Mouse (Mus musculus): ENCODE results near the gene C2cd5. TPM values are rescaled to one million over a fixed set of nuclear protein-coding genes. Genes with fewer than 3 reads are reported as not detected.

C2cd5 gene
- polyA plus RNA-seq, 1 experiment from 2014 or later = 28.5 TPM

DNA sequence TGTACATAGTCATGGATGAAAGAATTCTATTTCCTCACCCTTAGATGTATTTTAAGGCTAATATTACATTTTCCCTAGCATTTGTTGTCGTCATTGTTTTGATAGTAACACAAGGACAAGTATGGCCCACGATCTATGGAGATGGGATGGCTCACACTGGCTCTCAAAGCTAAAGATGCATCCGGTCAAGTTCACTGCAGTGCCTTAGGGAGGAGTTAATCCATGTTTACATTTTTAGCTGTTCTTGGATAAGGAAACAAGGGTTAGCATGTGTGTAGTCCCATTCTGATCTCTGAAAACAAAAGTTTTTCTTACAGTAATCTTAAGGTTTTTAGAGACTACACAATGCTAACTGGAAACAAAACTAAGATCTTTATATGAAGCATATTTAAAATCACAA is 32.3 kb downstream of the C2cd5 start:
- H3K27ac ChIP-seq = no peak overlapping the region
- peaks cover 5% of the 10 kb centered on the region; the same call in 1 of the 2 replicates for H3K36me3 ChIP-seq
- WGBS = 80% methylated on average over 3 of the region's 3 CpGs
- H3K4me1 ChIP-seq = peaks cover 8% of the 10 kb centered on the region; the same call in 1 of the 2 replicates
- no peak for DNase-seq (ENCODE audit: low spot score)
- no peak overlapping the region for H3K4me3 ChIP-seq
- no peaks in the 10 kb centered on the region for H3K9me3 ChIP-seq
- no peaks in the 10 kb centered on the region for H3K27me3 ChIP-seq (ENCODE audit: insufficient read depth, poor library complexity, severe bottlenecking)

DNA sequence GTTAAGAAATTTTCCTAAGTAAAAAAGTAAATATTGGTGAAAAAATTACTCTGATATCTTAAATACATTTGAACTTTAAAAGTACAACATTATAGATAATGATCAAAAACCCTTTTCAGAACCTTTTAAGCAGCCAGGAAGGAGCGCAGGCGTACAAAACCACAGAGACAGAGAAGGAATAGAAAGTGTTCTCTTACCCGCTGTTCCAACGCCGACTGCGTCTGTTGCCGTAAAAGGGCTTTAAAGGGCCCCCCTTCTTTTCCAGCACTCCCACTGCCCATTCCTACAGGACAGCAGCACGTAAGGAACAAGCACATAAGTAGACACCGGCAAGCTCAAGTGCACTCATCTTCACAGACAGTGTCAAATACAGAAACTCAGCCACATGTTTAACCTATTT is 33.1 kb downstream of the C2cd5 start:
- no peak for DNase-seq (ENCODE audit: low spot score)
- Histone ChIP-seq H3K4me1 (peaks cover 8% of the 10 kb centered on the region; the same call in 1 of the 2 replicates), H3K27me3 (ENCODE audit: insufficient read depth, poor library complexity, severe bottlenecking) (no peaks in the 10 kb centered on the region), H3K36me3 (no peaks in the 10 kb centered on the region), H3K9me3 (no peaks in the 10 kb centered on the region), H3K27ac (no peak overlapping the region), H3K4me3 (no peak overlapping the region)
- 88% methylated on average over 9 of the region's 9 CpGs for WGBS

DNA sequence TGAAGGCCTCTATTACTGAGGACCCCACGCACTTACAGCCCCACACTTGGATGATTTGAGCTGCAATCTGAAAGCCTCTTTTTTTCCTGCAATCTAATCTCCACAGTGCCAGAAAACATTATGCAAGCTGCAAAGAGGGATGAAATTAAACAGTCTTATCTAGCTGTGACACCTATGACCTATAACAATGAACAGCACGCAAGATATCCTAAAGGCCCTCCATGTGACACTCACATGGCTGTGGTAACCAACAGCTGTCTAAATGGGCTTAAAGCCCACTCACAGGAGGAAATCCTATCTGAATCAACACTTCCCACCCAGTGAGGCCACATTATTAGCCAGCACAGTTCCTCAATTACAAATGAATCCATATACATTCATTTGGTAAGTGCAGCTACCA is 35.9 kb downstream of the C2cd5 start:
- peaks cover 8% of the 10 kb centered on the region; the same call in 1 of the 2 replicates for H3K4me1 ChIP-seq
- H3K9me3 ChIP-seq = no peaks in the 10 kb centered on the region
- H3K36me3 ChIP-seq = no peaks in the 10 kb centered on the region
- whole genome bisulfite sequencing = 62% methylated on average over 2 of the region's 2 CpGs
- H3K27ac ChIP-seq = no peak overlapping the region
- H3K27me3 ChIP-seq (ENCODE audit: insufficient read depth, poor library complexity, severe bottlenecking) = no peaks in the 10 kb centered on the region
- no peak overlapping the region for H3K4me3 ChIP-seq
- DNase-seq (ENCODE audit: low spot score) = no peak

DNA sequence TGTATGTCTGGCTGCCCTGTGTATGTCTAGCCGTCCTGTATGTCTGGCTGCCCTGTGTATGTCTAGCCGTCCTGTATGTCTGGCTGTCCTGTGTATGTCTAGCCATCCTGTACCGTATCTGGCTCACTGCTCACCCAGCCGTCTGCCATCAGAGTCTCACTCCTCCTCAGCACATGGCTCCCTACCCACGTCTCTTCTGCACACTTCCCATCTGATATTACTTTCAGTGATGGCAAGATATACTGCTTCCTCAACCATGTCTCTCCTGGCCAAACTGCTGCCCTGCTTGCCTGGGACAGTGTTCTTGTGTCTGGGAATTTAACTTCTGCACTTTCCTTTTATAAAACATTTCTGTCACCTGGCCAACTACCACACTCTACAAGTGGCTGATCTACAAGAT is 42.3 kb downstream of the C2cd5 start:
- peaks cover 9% of the 10 kb centered on the region; the same call in 1 of the 2 replicates for H3K36me3 ChIP-seq
- WGBS = 92% methylated on average over 5 of the region's 5 CpGs

DNA sequence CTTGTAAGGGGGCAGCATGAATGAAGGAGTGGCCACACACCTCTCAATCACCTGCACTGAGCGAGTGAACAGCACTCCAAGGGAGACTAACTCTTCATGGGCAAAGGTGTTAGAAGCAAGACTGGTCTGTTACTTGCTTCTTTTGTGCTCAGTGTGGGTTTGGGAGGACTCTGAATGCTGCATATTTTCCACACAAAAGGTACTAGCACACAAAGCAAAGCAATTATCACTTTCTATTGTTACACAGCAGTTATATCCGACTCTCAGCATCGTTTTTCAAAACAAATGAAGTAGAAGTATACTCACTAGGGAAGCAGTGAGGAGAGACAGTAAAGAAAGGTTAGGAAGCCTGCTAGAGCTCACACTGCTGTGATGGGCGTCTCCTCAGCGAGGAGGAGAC is 48.4 kb downstream of the C2cd5 start:
- H3K4me3 ChIP-seq = no peak overlapping the region
- peaks cover 37% of the 10 kb centered on the region for H3K36me3 ChIP-seq
- H3K4me1 ChIP-seq = peaks cover 6% of the 10 kb centered on the region; the same call in 1 of the 2 replicates
- no peaks in the 10 kb centered on the region for H3K27me3 ChIP-seq (ENCODE audit: insufficient read depth, poor library complexity, severe bottlenecking)
- no peak for DNase-seq (ENCODE audit: low spot score)
- H3K27ac ChIP-seq = no peak overlapping the region
- H3K9me3 ChIP-seq = no peaks in the 10 kb centered on the region
- WGBS = 88% methylated on average over 5 of the region's 5 CpGs

More for the DNA sequence above, 42.3 kb downstream of the C2cd5 start:
- no peak for DNase-seq (ENCODE audit: low spot score)
- no peaks in the 10 kb centered on the region for H3K9me3 ChIP-seq
- no peak overlapping the region for H3K27ac ChIP-seq
- H3K4me1 ChIP-seq = no peaks in the 10 kb centered on the region
- no peak overlapping the region for H3K4me3 ChIP-seq
- no peaks in the 10 kb centered on the region for H3K27me3 ChIP-seq (ENCODE audit: insufficient read depth, poor library complexity, severe bottlenecking)

DNA sequence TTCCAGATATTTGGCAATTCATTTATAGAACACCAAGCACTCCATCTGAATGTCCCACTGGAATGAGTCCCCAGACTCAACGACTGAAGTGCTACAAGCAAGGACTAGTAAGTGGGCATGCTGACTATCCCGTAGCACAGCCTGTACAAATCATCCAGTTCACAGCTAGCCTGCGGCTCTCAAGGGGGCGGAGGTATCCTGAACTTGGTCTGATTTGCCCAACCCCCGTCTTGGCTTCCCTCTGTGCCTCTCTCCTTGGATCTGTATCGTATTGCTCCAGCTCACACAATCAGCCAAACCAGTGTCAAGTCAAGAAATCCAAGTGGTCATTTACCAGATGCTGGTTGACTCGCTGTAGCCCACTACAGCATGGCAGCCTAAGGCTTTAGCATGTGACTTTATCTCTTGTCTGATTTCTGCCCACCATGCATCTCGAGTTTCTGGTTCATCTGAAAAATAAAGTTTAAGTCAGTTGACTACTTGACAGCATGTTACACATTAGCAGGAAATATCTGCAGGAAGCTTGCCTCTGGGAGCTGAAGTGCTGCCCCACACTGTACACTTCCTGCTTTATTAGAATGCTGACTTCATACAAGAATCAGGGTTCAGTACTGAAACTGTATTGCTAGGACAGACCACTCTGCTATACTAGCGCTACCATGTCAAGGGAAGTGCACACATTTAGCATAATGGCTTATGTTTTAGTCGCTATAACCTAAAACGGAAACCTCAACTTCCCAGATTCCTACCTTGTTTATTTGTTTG is 50.0 kb downstream of the C2cd5 start:
- Histone ChIP-seq H3K9me3 (no peaks in the 10 kb centered on the region), H3K36me3 (peaks cover 41% of the 10 kb centered on the region), H3K4me1 (peaks cover 6% of the 10 kb centered on the region; the same call in 1 of the 2 replicates), H3K27me3 (ENCODE audit: insufficient read depth, poor library complexity, severe bottlenecking) (no peaks in the 10 kb centered on the region), H3K27ac (no peak overlapping the region), H3K4me3 (no peak overlapping the region)
- 80% methylated on average over 11 of the region's 11 CpGs for whole genome bisulfite sequencing
- no peak for DNase-seq (ENCODE audit: low spot score)

DNA sequence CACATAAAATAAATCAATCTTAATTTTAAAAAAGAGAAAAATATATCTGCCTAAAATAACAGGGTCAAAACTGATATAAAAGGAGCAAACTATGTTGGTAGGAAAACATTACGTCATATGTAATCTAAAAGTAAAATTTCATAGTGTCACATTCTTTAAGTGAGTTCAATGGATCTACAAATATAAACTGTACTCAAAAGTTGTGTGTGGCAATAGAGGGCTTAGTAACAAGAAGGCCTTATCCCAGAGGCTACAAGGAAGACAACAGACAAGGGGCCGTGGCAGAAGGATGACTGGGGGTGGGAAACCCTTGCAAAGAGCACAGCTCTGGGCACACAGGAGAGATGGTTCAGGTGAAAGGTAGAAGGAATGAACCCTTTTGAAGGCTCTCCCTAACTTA is 50.8 kb downstream of the C2cd5 start:
- peaks cover 37% of the 10 kb centered on the region for H3K36me3 ChIP-seq
- no peaks in the 10 kb centered on the region for H3K27me3 ChIP-seq (ENCODE audit: insufficient read depth, poor library complexity, severe bottlenecking)
- H3K27ac ChIP-seq = no peak overlapping the region
- peaks cover 6% of the 10 kb centered on the region; the same call in 1 of the 2 replicates for H3K4me1 ChIP-seq
- DNase-seq (ENCODE audit: low spot score) = no peak
- 93% methylated on average over 2 of the region's 2 CpGs for WGBS
- H3K4me3 ChIP-seq = no peak overlapping the region
- no peaks in the 10 kb centered on the region for H3K9me3 ChIP-seq

DNA sequence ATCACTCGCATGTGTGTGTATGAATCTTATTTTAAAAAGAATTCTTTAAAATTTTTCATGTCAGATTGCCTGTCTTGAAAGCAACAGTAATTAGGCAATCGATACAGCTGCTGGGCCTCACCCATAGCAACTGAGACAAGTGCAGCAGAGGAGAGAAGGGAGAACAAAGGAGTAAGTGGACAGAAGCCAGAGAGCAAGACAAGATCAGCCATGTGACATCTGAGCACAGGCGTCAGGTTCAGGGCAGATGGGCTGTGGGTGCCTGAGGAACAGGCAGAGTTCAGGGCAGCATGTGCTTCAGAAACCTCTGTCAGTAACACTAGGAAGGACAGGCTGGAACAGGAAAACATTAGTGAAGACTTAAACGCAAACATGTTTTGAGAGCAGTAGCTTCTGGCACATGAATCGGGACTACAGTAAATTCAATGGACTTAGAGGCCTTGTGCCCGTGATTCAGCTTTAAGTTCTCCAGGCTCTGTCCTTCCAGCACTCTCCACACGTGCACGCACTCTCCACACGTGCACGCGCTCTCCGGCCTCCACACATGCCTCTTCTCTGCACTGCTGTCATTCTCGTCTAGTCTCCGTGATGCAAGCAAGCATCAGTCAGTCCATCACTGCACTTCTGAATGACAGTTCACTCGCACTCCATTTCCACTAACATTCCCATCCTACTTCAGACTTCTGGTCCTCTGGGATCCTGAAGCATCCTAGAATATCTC is 52.2 kb downstream of the C2cd5 start:
- 0 out of 2 replicates have a peak overlapping the region, but pooled peaks have one; percentile 1 for H3K27ac ChIP-seq
- no peaks in the 10 kb centered on the region for H3K27me3 ChIP-seq (ENCODE audit: insufficient read depth, poor library complexity, severe bottlenecking)
- DNase-seq (ENCODE audit: low spot score) = no peak
- H3K36me3 ChIP-seq = peaks cover 37% of the 10 kb centered on the region
- peaks cover 6% of the 10 kb centered on the region; the same call in 1 of the 2 replicates for H3K4me1 ChIP-seq
- no peak overlapping the region for H3K4me3 ChIP-seq
- WGBS = 82% methylated on average over 15 of the region's 15 CpGs
- H3K9me3 ChIP-seq = no peaks in the 10 kb centered on the region

DNA sequence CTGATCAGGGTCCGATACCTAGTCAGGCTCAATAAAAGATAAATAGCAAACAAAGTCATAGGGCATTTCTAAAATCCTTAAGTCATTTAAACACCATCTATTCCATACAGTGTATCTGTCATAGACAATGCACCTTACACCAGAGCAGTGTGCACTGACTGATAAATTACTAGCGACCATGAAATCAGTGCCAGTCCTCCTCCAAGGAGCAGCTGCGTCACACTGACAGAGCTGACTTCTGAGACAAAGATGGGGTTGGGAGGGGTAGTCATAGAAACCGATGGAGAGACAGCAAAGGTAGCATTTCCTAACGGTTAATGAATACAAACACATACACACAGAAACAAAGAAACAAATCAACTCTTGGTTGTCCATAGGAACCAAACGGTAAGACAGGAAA is 58.4 kb downstream of the C2cd5 start:
- no peak overlapping the region for H3K27ac ChIP-seq
- no peak overlapping the region for H3K4me3 ChIP-seq
- WGBS = 88% methylated on average over 6 of the region's 6 CpGs
- H3K27me3 ChIP-seq (ENCODE audit: insufficient read depth, poor library complexity, severe bottlenecking) = no peaks in the 10 kb centered on the region
- no peaks in the 10 kb centered on the region for H3K9me3 ChIP-seq
- no peak for DNase-seq (ENCODE audit: low spot score)
- no peaks in the 10 kb centered on the region for H3K4me1 ChIP-seq
- H3K36me3 ChIP-seq = peaks cover 38% of the 10 kb centered on the region

DNA sequence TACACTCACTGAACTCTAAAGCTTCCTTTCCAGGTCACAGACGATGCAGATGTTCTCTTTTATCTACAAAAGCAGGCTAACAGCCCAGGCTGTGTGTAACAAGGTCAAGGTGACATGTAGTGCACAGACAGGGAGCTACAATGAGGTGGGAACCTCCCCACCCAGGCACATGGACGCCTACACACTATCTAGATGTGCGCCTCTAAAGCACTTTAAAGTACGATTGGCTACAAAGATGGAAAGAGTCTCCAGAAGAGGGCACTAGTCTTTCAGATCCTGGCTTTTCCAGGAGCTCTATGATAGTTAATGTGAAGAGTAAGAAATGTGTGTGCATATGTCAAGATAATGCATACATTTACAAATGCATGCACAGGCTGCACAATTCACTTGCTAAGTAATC is 64.7 kb downstream of the C2cd5 start:
- Histone ChIP-seq H3K4me1 (no peaks in the 10 kb centered on the region), H3K27ac (no peak overlapping the region), H3K4me3 (no peak overlapping the region), H3K9me3 (no peaks in the 10 kb centered on the region), H3K27me3 (ENCODE audit: insufficient read depth, poor library complexity, severe bottlenecking) (no peaks in the 10 kb centered on the region), H3K36me3 (peaks cover 77% of the 10 kb centered on the region)
- 53% methylated on average over 4 of the region's 4 CpGs for WGBS
- DNase-seq (ENCODE audit: low spot score) = no peak

DNA sequence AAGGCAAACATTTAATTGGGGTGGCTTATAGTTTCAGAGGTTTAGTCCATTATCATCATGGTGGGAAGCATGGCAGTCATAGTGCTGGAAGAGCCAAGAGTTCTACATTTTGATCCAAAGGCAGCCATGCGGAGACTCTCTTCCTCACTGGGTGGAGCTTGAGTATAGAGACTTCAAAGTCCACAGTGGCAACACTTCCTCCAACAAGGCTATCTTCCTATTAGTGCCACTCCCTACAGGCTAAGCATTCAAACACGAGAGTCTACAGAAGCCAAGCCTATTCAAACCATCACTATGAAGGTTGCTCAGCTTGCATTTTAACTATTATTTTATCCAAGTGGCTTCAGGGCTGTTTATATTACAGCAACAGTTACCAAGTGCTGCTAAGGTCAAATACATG is 65.4 kb downstream of the C2cd5 start:
- no peak for DNase-seq (ENCODE audit: low spot score)
- 87% methylated on average over 2 of the region's 2 CpGs for WGBS

DNA sequence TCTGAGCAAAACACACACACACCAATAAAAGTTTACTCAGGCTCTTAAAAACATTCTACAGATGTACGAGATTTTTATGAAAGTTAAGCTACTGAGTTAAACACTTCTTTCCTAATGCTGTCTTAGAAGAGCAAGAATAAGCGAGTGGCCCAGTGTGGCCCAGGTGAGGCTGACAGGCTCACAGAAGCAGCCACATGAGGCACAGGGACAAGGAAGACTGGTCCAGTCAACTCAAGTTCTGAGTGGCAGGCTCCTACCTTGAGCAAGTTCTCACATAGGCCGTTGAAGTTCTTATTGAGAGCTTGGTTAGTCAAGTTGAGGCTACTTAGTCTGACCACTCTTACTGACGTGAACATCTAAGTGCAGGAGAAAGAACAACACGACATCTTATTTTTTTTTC is 69.4 kb downstream of the C2cd5 start:
- no peak for DNase-seq (ENCODE audit: low spot score)
- 94% methylated on average over 5 of the region's 5 CpGs for WGBS
- peaks cover 68% of the 10 kb centered on the region for H3K36me3 ChIP-seq
- H3K4me1 ChIP-seq = no peaks in the 10 kb centered on the region
- H3K27ac ChIP-seq = no peak overlapping the region
- no peaks in the 10 kb centered on the region for H3K9me3 ChIP-seq
- no peak overlapping the region for H3K4me3 ChIP-seq
- no peaks in the 10 kb centered on the region for H3K27me3 ChIP-seq (ENCODE audit: insufficient read depth, poor library complexity, severe bottlenecking)

More for the DNA sequence above, 65.4 kb downstream of the C2cd5 start:
- no peak overlapping the region for H3K4me3 ChIP-seq
- no peaks in the 10 kb centered on the region for H3K27me3 ChIP-seq (ENCODE audit: insufficient read depth, poor library complexity, severe bottlenecking)
- H3K36me3 ChIP-seq = peaks cover 83% of the 10 kb centered on the region
- no peaks in the 10 kb centered on the region for H3K9me3 ChIP-seq
- H3K27ac ChIP-seq = no peak overlapping the region
- no peaks in the 10 kb centered on the region for H3K4me1 ChIP-seq

DNA sequence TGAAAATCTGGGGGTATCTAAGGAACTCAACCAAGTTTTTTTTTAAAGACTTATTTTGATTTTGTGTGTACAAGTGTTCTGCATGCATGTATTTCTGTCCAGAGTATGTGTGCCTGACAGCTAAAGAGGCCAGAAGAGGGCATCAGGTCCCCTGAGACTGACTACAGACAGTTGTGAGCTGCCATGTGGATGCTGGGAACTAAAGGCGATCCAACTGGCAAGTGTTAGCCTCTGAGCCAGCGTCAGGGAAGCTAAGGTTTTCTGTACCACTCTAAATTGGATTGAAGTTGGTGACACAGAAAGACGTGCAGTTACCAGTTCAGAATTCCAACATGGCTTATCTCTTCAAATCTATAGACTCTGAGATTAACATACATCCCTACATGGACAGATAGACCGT is 72.0 kb downstream of the C2cd5 start:
- Histone ChIP-seq H3K27ac (no peak overlapping the region), H3K4me3 (no peak overlapping the region), H3K9me3 (no peaks in the 10 kb centered on the region), H3K36me3 (peaks cover 48% of the 10 kb centered on the region), H3K4me1 (no peaks in the 10 kb centered on the region), H3K27me3 (ENCODE audit: insufficient read depth, poor library complexity, severe bottlenecking) (no peaks in the 10 kb centered on the region)
- WGBS = 90% methylated on average over 4 of the region's 4 CpGs
- peak; percentile 42 for DNase-seq (ENCODE audit: low spot score)
